Mouse (Mus musculus): ENCODE measurements around the gene Ep300.
"Not testable (repeated sequence)": the region's sequence is repeated elsewhere in the genome, so short reads cannot be mapped to it uniquely, and the experiment has no call there.

The Ep300 gene

DNA sequence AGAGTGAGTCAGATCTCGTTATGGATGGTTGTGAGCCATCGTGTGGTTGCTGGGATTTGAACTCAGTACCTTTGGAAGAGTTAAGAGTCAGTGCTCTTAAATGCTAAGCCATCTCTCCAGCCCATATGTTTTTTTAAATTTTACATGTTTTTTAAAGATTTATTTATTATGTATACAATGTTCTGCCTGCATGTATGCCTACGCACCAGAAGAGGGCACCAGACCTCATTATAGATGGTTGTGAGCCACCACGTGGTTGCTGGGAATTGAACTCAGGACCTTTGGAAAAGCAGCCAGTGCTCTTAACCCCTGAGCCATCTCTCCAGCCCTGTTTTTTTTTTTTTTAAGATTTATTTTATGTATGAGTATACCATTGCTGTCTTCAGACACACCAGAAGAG, 116.2 kb downstream of the Ep300 start:
- not testable (repeated sequence) for DNase-seq (ENCODE audit: low spot score)
